Mouse (Mus musculus): ENCODE data around the gene Olfr544. TPM values are rescaled to one million over a fixed set of nuclear protein-coding genes. Genes with fewer than 3 reads are reported as not detected.

Gene Olfr544
- polyA plus RNA-seq (2012; rRNA removed) (not detected in 2 replicates), polyA plus RNA-seq (2014; fragmentation: Nextera tagmentation; extraction: Ambion mirVana) (0.11 and 0.18 TPM in 2 replicates)

GRCm38 (mm10) chr7:102488161-102488560 is at the start of gene Olfr544:
Gene Olfr544, minus strand, starts transcription at chr7:102488313.
- Histone ChIP-seq H3K4me1 (ENCODE audit: control insufficient read depth, insufficient read depth, low read length) (no peaks in the 10 kb centered on the region), H3K27me3 (ENCODE audit: control insufficient read depth, insufficient read depth, low read length) (no peaks in the 10 kb centered on the region), H3K4me3 (replicated peaks; ENCODE audit: low read length) (no peak within 1 kb of the TSS), H3K36me3 (ENCODE audit: control insufficient read depth, insufficient read depth, low read length) (no peaks in the 10 kb centered on the region), H3K9ac (ENCODE audit: low read depth, low read length, severe bottlenecking) (no peak within 1 kb of the TSS), H3K4me2 (replicated peaks; ENCODE audit: low read depth, low read length, severe bottlenecking) (no peak within 1 kb of the TSS), H3K9me3 (ENCODE audit: control insufficient read depth, low read length) (no peaks in the 10 kb centered on the region), H3K27ac (replicated peaks; ENCODE audit: low read depth, low read length) (no peak within 1 kb of the TSS)
- ATAC-seq (ENCODE audit: low FRiP score, low read depth): no peak
- no peak for TF ChIP-seq POLR2A (IDR thresholded peaks at IDR 0.05; ENCODE audit: borderline replicate concordance, extremely low read depth, insufficient read depth, insufficient read length)
- no peak for DNase-seq (ENCODE audit: low spot score)
- 58% methylated on average over 1 of the region's 1 CpGs for WGBS

- H3K9ac ChIP-seq (ENCODE audit: low read depth, low read length, severe bottlenecking): no peak within 1 kb of the TSS
- no peak for TF ChIP-seq POLR2A (IDR thresholded peaks at IDR 0.05; ENCODE audit: borderline replicate concordance, extremely low read depth, insufficient read depth, insufficient read length)
- DNase-seq (ENCODE audit: low spot score) (no peak), ATAC-seq (ENCODE audit: low FRiP score, low read depth) (no peak)
- no peaks in the 10 kb centered on the region for H3K36me3 ChIP-seq (ENCODE audit: control insufficient read depth, insufficient read depth, low read length)
- H3K4me3 ChIP-seq (replicated peaks; ENCODE audit: low read length): no peak within 1 kb of the TSS
- H3K9me3 ChIP-seq (ENCODE audit: control insufficient read depth, low read length): no peaks in the 10 kb centered on the region
- no peaks in the 10 kb centered on the region for H3K4me1 ChIP-seq (ENCODE audit: control insufficient read depth, insufficient read depth, low read length)
- 74% methylated on average over 1 of the region's 1 CpGs for WGBS
- H3K27ac ChIP-seq (replicated peaks; ENCODE audit: low read depth, low read length): no peak within 1 kb of the TSS
- no peaks in the 10 kb centered on the region for H3K27me3 ChIP-seq (ENCODE audit: control insufficient read depth, insufficient read depth, low read length)
- H3K4me2 ChIP-seq (replicated peaks; ENCODE audit: low read depth, low read length, severe bottlenecking): no peak within 1 kb of the TSS
These were observed 46.3 kb upstream of the Olfr544 start, which contains the start of gene Olfr547 for GRCm38 (mm10) chr7:102534449-102534848. Gene Olfr547, plus strand, starts transcription at chr7:102534749.

GRCm38 (mm10) chr7:102529052-102529451 is 40.9 kb upstream of the Olfr544 start:
- DNase-seq (ENCODE audit: low spot score) (no peak), ATAC-seq (ENCODE audit: low FRiP score, low read depth) (no peak)
- Histone ChIP-seq H3K27me3 (ENCODE audit: control insufficient read depth, insufficient read depth, low read length) (no peaks in the 10 kb centered on the region), H3K36me3 (ENCODE audit: control insufficient read depth, insufficient read depth, low read length) (no peaks in the 10 kb centered on the region), H3K9ac (ENCODE audit: low read depth, low read length, severe bottlenecking) (no peak overlapping the region), H3K4me1 (ENCODE audit: control insufficient read depth, insufficient read depth, low read length) (no peaks in the 10 kb centered on the region), H3K4me2 (replicated peaks; ENCODE audit: low read depth, low read length, severe bottlenecking) (no peak overlapping the region), H3K9me3 (ENCODE audit: control insufficient read depth, low read length) (no peaks in the 10 kb centered on the region), H3K27ac (replicated peaks; ENCODE audit: low read depth, low read length) (no peak overlapping the region), H3K4me3 (replicated peaks; ENCODE audit: low read length) (no peak overlapping the region)
- no peak for TF ChIP-seq POLR2A (IDR thresholded peaks at IDR 0.05; ENCODE audit: borderline replicate concordance, extremely low read depth, insufficient read depth, insufficient read length)
- WGBS: 88% methylated on average over 1 of the region's 1 CpGs

- DNase-seq (ENCODE audit: low spot score) (peak; percentile 6), ATAC-seq (ENCODE audit: low FRiP score, low read depth) (no peak)
- H3K27ac ChIP-seq (replicated peaks; ENCODE audit: low read depth, low read length): no peak overlapping the region
- 66% methylated on average over 2 of the region's 2 CpGs for WGBS
- peaks cover 6% of the 10 kb centered on the region; the same call in 1 of the 2 replicates for H3K4me1 ChIP-seq (ENCODE audit: control insufficient read depth, insufficient read depth, low read length)
- peaks cover 4% of the 10 kb centered on the region; the same call in 1 of the 2 replicates for H3K27me3 ChIP-seq (ENCODE audit: control insufficient read depth, insufficient read depth, low read length)
- H3K9ac ChIP-seq (ENCODE audit: low read depth, low read length, severe bottlenecking): no peak overlapping the region
- no peaks in the 10 kb centered on the region for H3K9me3 ChIP-seq (ENCODE audit: control insufficient read depth, low read length)
- no peaks in the 10 kb centered on the region for H3K36me3 ChIP-seq (ENCODE audit: control insufficient read depth, insufficient read depth, low read length)
- H3K4me3 ChIP-seq (replicated peaks; ENCODE audit: low read length): no peak overlapping the region
- no peak for TF ChIP-seq POLR2A (IDR thresholded peaks at IDR 0.05; ENCODE audit: borderline replicate concordance, extremely low read depth, insufficient read depth, insufficient read length)
- no peak overlapping the region for H3K4me2 ChIP-seq (replicated peaks; ENCODE audit: low read depth, low read length, severe bottlenecking)
These were observed 28.9 kb upstream of the Olfr544 start for GRCm38 (mm10) chr7:102517051-102517335.

GRCm38 (mm10) chr7:102516261-102517050 is 28.3 kb upstream of the Olfr544 start:
- no peaks in the 10 kb centered on the region for H3K9me3 ChIP-seq (ENCODE audit: control insufficient read depth, low read length)
- H3K27me3 ChIP-seq (ENCODE audit: control insufficient read depth, insufficient read depth, low read length): peaks cover 4% of the 10 kb centered on the region; the same call in 1 of the 2 replicates
- H3K36me3 ChIP-seq (ENCODE audit: control insufficient read depth, insufficient read depth, low read length): no peaks in the 10 kb centered on the region
- no peak overlapping the region for H3K4me3 ChIP-seq (replicated peaks; ENCODE audit: low read length)
- TF ChIP-seq POLR2A (IDR thresholded peaks at IDR 0.05; ENCODE audit: borderline replicate concordance, extremely low read depth, insufficient read depth, insufficient read length): no peak
- ATAC-seq (ENCODE audit: low FRiP score, low read depth) (no peak), DNase-seq (ENCODE audit: low spot score) (peak; percentile 13)
- 48% methylated on average over 10 of the region's 10 CpGs for WGBS
- H3K27ac ChIP-seq (replicated peaks; ENCODE audit: low read depth, low read length): no peak overlapping the region
- H3K4me2 ChIP-seq (replicated peaks; ENCODE audit: low read depth, low read length, severe bottlenecking): no peak overlapping the region
- H3K9ac ChIP-seq (ENCODE audit: low read depth, low read length, severe bottlenecking): no peak overlapping the region
- H3K4me1 ChIP-seq (ENCODE audit: control insufficient read depth, insufficient read depth, low read length): peaks cover 6% of the 10 kb centered on the region; the same call in 1 of the 2 replicates

Data from limb, embryonic 14.5 days (tissue).